Mouse (Mus musculus) adrenal gland (tissue): ENCODE data around the gene Lsr.

ENCODE experiments used
- intact Hi-C: fragments of 180-260 bp; cut with DNase I; formaldehyde crosslinking; loops from one replicate; pipeline ENCODE4 v1.15.1; 2025
- long read RNA-seq, 2 experiments: library from polyadenylated mRNA; unstranded; transcript quantifications; one replicate each; pipeline ENCODE4 v2.0.0; 2020; ENCODE audit warnings: borderline replicate concordance in 1 of 2; ENCODE audit not compliant: insufficient replicate concordance in 1 of 2

Gene Lsr
- long read RNA-seq, experiment 1, partial matches to known transcripts = 0 of 7 reads
- long read RNA-seq, experiment 1, other reads (novel, unspliced or antisense) = 6 of 7 reads
- long read RNA-seq, experiment 2, transcript Lsr-201 (10 exons, 2,167 nt) = major isoform, 6 of 19 reads
- long read RNA-seq, experiment 2, partial matches to known transcripts = 1 of 19 reads
- long read RNA-seq, experiment 2, other reads (novel, unspliced or antisense) = 11 of 19 reads

GRCm38 (mm10) chr7:30973251-30973500 lies at the start of gene Lsr:
Lsr (minus strand) TSS chr7:30973464.
- intact Hi-C loops = no loop called here

GRCm38 (mm10) chr7:31017104-31017901 lies 44.0 kb upstream of the Lsr start:
- intact Hi-C loops = no loop called here

GRCm38 (mm10) chr7:31012971-31013370 lies 39.7 kb upstream of the Lsr start:
- intact Hi-C loops = no loop called here

GRCm38 (mm10) chr7:31008889-31009288 lies 35.6 kb upstream of the Lsr start:
- intact Hi-C loops = loop anchor here (5.0 kb wide), 1 partner anchor 33 kb away; the partner anchor contains the start of gene Fxyd5

GRCm38 (mm10) chr7:31008175-31008574 lies 34.9 kb upstream of the Lsr start:
- intact Hi-C loops = loop anchor here (5.0 kb wide), 1 partner anchor 34 kb away; the partner anchor contains the start of gene Fxyd5

GRCm38 (mm10) chr7:31007775-31008174 lies 34.5 kb upstream of the Lsr start:
- intact Hi-C loops = loop anchor here (5.0 kb wide), 1 partner anchor 35 kb away; the partner anchor contains the start of gene Fxyd5

GRCm38 (mm10) chr7:31002650-31003049 lies 29.4 kb upstream of the Lsr start:
- intact Hi-C loops = no loop called here

- intact Hi-C loops = no loop called here
Observed at GRCm38 (mm10) chr7:31000505-31001020, 27.3 kb upstream of the Lsr start.

GRCm38 (mm10) chr7:30996491-30996890 lies 23.2 kb upstream of the Lsr start:
- intact Hi-C loops = no loop called here

GRCm38 (mm10) chr7:30993986-30994385 lies 20.7 kb upstream of the Lsr start:
- intact Hi-C loops = no loop called here

GRCm38 (mm10) chr7:30992148-30992547 lies 18.9 kb upstream of the Lsr start:
- intact Hi-C loops = no loop called here

- intact Hi-C loops = no loop called here
Observed at GRCm38 (mm10) chr7:30988519-30989162, 15.4 kb upstream of the Lsr start.

- intact Hi-C loops = no loop called here
Observed at GRCm38 (mm10) chr7:30985357-30985756, 12.1 kb upstream of the Lsr start.

GRCm38 (mm10) chr7:30981703-30982102 lies 8.4 kb upstream of the Lsr start:
- intact Hi-C loops = no loop called here

GRCm38 (mm10) chr7:30973501-30974289 lies 431 bp upstream of the Lsr start, which contains the start of gene Fam187b:
Fam187b (plus strand) TSS chr7:30973790.
- intact Hi-C loops = no loop called here

- intact Hi-C loops = no loop called here
Observed at GRCm38 (mm10) chr7:30972426-30973250, 626 bp downstream of the Lsr start.

GRCm38 (mm10) chr7:30971901-30972300 lies 1.4 kb downstream of the Lsr start:
- intact Hi-C loops = no loop called here

GRCm38 (mm10) chr7:30969174-30969573 lies 4.1 kb downstream of the Lsr start:
- intact Hi-C loops = no loop called here

- intact Hi-C loops = no loop called here
Observed at GRCm38 (mm10) chr7:30968611-30969010, 4.7 kb downstream of the Lsr start.

- intact Hi-C loops = no loop called here
Observed at GRCm38 (mm10) chr7:30966657-30967056, 6.6 kb downstream of the Lsr start.
